Mouse (Mus musculus): ENCODE measurements around the gene 4930522L14Rik. TPM values are rescaled to one million over a fixed set of nuclear protein-coding genes. Genes with fewer than 3 reads are reported as not detected.

Gene 4930522L14Rik
- 1 to 10 TPM in 1 of 2 experiments, under 1 TPM in 1; 0.22 to 1.2 TPM for polyA plus RNA-seq (2012; fragmentation: generic; extraction: Trizol)

GRCm38 (mm10) chr5:109751391-109752071, at the start of gene 4930522L14Rik:
TSS of gene 4930522L14Rik (minus strand) at chr5:109751886.

GRCm38 (mm10) chr5:109690537-109691201, 61.0 kb downstream of the 4930522L14Rik start, which contains the start of gene 5430403G16Rik:
TSS of gene 5430403G16Rik (minus strand) at chr5:109691041.

Other genes starting within 250 kb of the 4930522L14Rik start
- 10 to 100 TPM; 11.3 to 32.4 TPM for gene Crlf2, start 192.9 kb downstream of the 4930522L14Rik start, polyA plus RNA-seq (2012; fragmentation: generic; extraction: Trizol)
- gene 5430403G16Rik, start 60.8 kb downstream of the 4930522L14Rik start, polyA plus RNA-seq (2012; fragmentation: generic; extraction: Trizol): under 1 TPM; 0.01 to 0.25 TPM
- gene Gm15446, start 171.5 kb upstream of the 4930522L14Rik start, polyA plus RNA-seq (2012; fragmentation: generic; extraction: Trizol): under 1 TPM; 0.07 to 0.52 TPM
- 1 to 10 TPM; 1.1 to 5.8 TPM for gene Zfp932, start 244.6 kb upstream of the 4930522L14Rik start, polyA plus RNA-seq (2012; fragmentation: generic; extraction: Trizol)